9 mouse cellular contexts compared by ENCODE assay signal in genomic region chr8:127706051-127706835, GRCm38 (mm10).
DNase-seq lines count a peak whose midpoint lies in the region; ATAC-seq lines count a peak whose summit lies in the region.
"Had no signal": no experiment of that assay in that cellular context is flagged by ENCODE, and none has a peak within 500 bp of the region (broad histone marks: within the 10 kb centered on the region; RNA-seq: fewer than 3 reads in every experiment).

No protein-coding gene starts in this region.

- H3K27ac ChIP-seq in heart, embryonic 12.5 days (ENCODE audit: poor library complexity, severe bottlenecking), result no peak overlapping the region
- no peak overlapping the region; the same call in 1 of the 2 replicates for H3K27ac ChIP-seq in midbrain, embryonic 14.5 days (replicated peaks; ENCODE audit: low read depth, low read length)
- H3K27ac ChIP-seq: kidney, postnatal 0 days had no signal

- WGBS in heart, embryonic 12.5 days, result 50% methylated on average over 16 of the region's 16 CpGs
- 37% methylated on average over 16 of the region's 16 CpGs for WGBS in midbrain, embryonic 14.5 days

- 0 out of 2 replicates have a peak, but pooled peaks cover 2% of the 10 kb centered on the region for H3K4me1 ChIP-seq in heart, embryonic 12.5 days (replicated peaks)
- H3K4me1 ChIP-seq in midbrain, embryonic 14.5 days (ENCODE audit: control insufficient read depth, insufficient read depth, low read length), result no peaks in the 10 kb centered on the region

- no peaks in the 10 kb centered on the region for H3K9me3 ChIP-seq in heart, embryonic 12.5 days (replicated peaks)
- no peaks in the 10 kb centered on the region for H3K9me3 ChIP-seq in midbrain, embryonic 14.5 days (ENCODE audit: control insufficient read depth, low read length)

- no peaks in the 10 kb centered on the region for H3K27me3 ChIP-seq in heart, embryonic 12.5 days (replicated peaks)
- no peaks in the 10 kb centered on the region for H3K27me3 ChIP-seq in midbrain, embryonic 14.5 days (ENCODE audit: control insufficient read depth, insufficient read depth, low read length)

- peak overlapping the region; percentile 29 for H3K4me2 ChIP-seq in heart, embryonic 12.5 days
- no peak overlapping the region for H3K4me2 ChIP-seq in midbrain, embryonic 14.5 days (ENCODE audit: low read length)

- peak; percentile 5 for DNase-seq in R1 (ENCODE audit: low read depth, low spot score)
- peak; percentile 94 to 95 for DNase-seq in cerebellum, postnatal 14 days
- peak; percentile 84 to 87 for DNase-seq in layer of hippocampus, postnatal 36 days
- DNase-seq in midbrain, embryonic 14.5 days, result peak; percentile 69
- no peak for DNase-seq in MN1 (ENCODE audit: low spot score)
- no peak for DNase-seq in B cell, adult 2 months
- no peak for DNase-seq in spleen, postnatal 36 days (ENCODE audit: low spot score in 2 of 2)

- H3K36me3 ChIP-seq in heart, embryonic 12.5 days, result no peaks in the 10 kb centered on the region
- no peaks in the 10 kb centered on the region for H3K36me3 ChIP-seq in midbrain, embryonic 14.5 days (ENCODE audit: control insufficient read depth, insufficient read depth, low read length)

- no peak for ATAC-seq in heart, embryonic 12.5 days (ENCODE audit: insufficient number of reproducible peaks, low FRiP score)
- ATAC-seq in midbrain, embryonic 14.5 days (ENCODE audit: low FRiP score, low TSS enrichment), result peak; percentile 50; the same call in 1 of the 2 replicates

- H3K4me3 ChIP-seq in heart, embryonic 12.5 days, result no peak overlapping the region
- H3K4me3 ChIP-seq in midbrain, embryonic 14.5 days (replicated peaks; ENCODE audit: low read depth, low read length), result no peak overlapping the region

- H3K9ac ChIP-seq in heart, embryonic 12.5 days, result no peak overlapping the region
- H3K9ac ChIP-seq in midbrain, embryonic 14.5 days (replicated peaks; ENCODE audit: low read length), result no peak overlapping the region

Comparison
In these comparisons a context has a peak if more than half of its experiments do, and no peak if none do; other contexts are left out.
1. DNase-seq: peak in R1 (single experiment), cerebellum, postnatal 14 days (2 of 2), layer of hippocampus, postnatal 36 days (2 of 2) and midbrain, embryonic 14.5 days (single experiment); none in MN1 (single experiment), B cell, adult 2 months (0 of 2) and spleen, postnatal 36 days (0 of 2).